Mouse (Mus musculus) common myeloid progenitor, adult 5-6 weeks (primary cell): Measurements from ENCODE around the gene Hs1bp3. TPM values are rescaled to one million over a fixed set of nuclear protein-coding genes. Genes with fewer than 3 reads are reported as not detected.

Experiments used
- ATAC-seq: replicated peaks from 2 replicates; pipeline ENCODE4 v1.8.0; 2016; ENCODE audit warnings: low read depth, mild to moderate bottlenecking, moderate TSS enrichment, inconsistent platforms; ENCODE audit not compliant: poor library complexity, severe bottlenecking
- total RNA-seq: library from RNA; stranded (forward); fragments of 200-1000, 187-1606 nt; gene quantifications from 2 replicates; pipeline ENCODE4 v1.2.3, GENCODE M21; 2017

Hs1bp3 gene
- total RNA-seq, 1 experiment from 2014 or later, result 6.9 TPM

- no peak for ATAC-seq
Observed at GRCm38 (mm10) chr12:8333617-8334016, 20.4 kb downstream of the Hs1bp3 start.

GRCm38 (mm10) chr12:8334261-8334660 lies 21.0 kb downstream of the Hs1bp3 start:
- no peak for ATAC-seq

- ATAC-seq, result no peak
Observed at GRCm38 (mm10) chr12:8335503-8335902, 22.3 kb downstream of the Hs1bp3 start.

- ATAC-seq, result no peak
Observed at GRCm38 (mm10) chr12:8336601-8337285, 23.5 kb downstream of the Hs1bp3 start.

GRCm38 (mm10) chr12:8337286-8338060 lies 24.2 kb downstream of the Hs1bp3 start:
- 0 out of 2 replicates have a peak, but pooled peaks have one; percentile 8 for ATAC-seq

- no peak for ATAC-seq
Observed at GRCm38 (mm10) chr12:8338491-8338890, 25.3 kb downstream of the Hs1bp3 start.

GRCm38 (mm10) chr12:8338918-8339317 lies 25.7 kb downstream of the Hs1bp3 start:
- no peak for ATAC-seq

GRCm38 (mm10) chr12:8339591-8340319 lies 26.5 kb downstream of the Hs1bp3 start:
- ATAC-seq, result no peak

- ATAC-seq, result no peak
Observed at GRCm38 (mm10) chr12:8341008-8341407, 27.8 kb downstream of the Hs1bp3 start.

- ATAC-seq, result no peak
Observed at GRCm38 (mm10) chr12:8343381-8343780, 30.1 kb downstream of the Hs1bp3 start.

- ATAC-seq, result peak; percentile 74
Observed at GRCm38 (mm10) chr12:8344897-8345296, 31.7 kb downstream of the Hs1bp3 start.

- ATAC-seq, result peak; percentile 7
Observed at GRCm38 (mm10) chr12:8345539-8345938, 32.3 kb downstream of the Hs1bp3 start.

- peak; percentile 37 for ATAC-seq
Observed at GRCm38 (mm10) chr12:8347746-8348462, 34.7 kb downstream of the Hs1bp3 start.

GRCm38 (mm10) chr12:8348733-8349513 lies 35.7 kb downstream of the Hs1bp3 start:
- ATAC-seq, result no peak

GRCm38 (mm10) chr12:8351025-8351903 lies 38.0 kb downstream of the Hs1bp3 start:
- peak; percentile 79 for ATAC-seq

GRCm38 (mm10) chr12:8353071-8353470 lies 39.8 kb downstream of the Hs1bp3 start:
- no peak for ATAC-seq

GRCm38 (mm10) chr12:8354187-8354586 lies 41.0 kb downstream of the Hs1bp3 start:
- ATAC-seq, result no peak

- ATAC-seq, result no peak
Observed at GRCm38 (mm10) chr12:8355011-8355410, 41.8 kb downstream of the Hs1bp3 start.
